Mouse (Mus musculus) intestine, embryonic 16.5 days (tissue): ENCODE measurements at regions not wholly inside any gene's neighbourhood (a gene's known extent, or its start where the extent isn't known, plus 50 kb on each side); places are given as distances from the start of the nearest gene placed in this dataset.

Experiments used
- ATAC-seq: fragments of 200-750 bp; cut with Nextera tagmentation; 2 replicates; pipeline ENCODE4 v1.8.0; 2017; ENCODE audit warnings: moderate TSS enrichment, moderate library complexity
- H3K27ac ChIP-seq: fragments of 300-500 bp; sonication (generic); 2 replicates; pipeline ENCODE4 v1.5.1; 2014; ENCODE audit warnings: mild to moderate bottlenecking, low read length
- H3K27me3 ChIP-seq: fragments of 300-500 bp; sonication (generic); replicated peaks from 2 replicates; pipeline ENCODE4 v1.6.1; 2014; ENCODE audit warnings: low read length, control low read depth, mixed read lengths; ENCODE audit not compliant: control insufficient read depth, insufficient read depth
- H3K36me3 ChIP-seq: fragments of 300-500 bp; sonication (generic); 2 replicates; pipeline ENCODE4 v1.6.1; 2014; ENCODE audit warnings: low read length, control low read depth; ENCODE audit not compliant: control insufficient read depth, insufficient read depth
- H3K4me1 ChIP-seq: fragments of 300-500 bp; sonication (generic); 2 replicates; pipeline ENCODE4 v1.6.1; 2014; ENCODE audit warnings: low read length, control low read depth, mixed read lengths; ENCODE audit not compliant: control insufficient read depth, insufficient read depth
- H3K4me2 ChIP-seq: fragments of 300-500 bp; sonication (generic); 2 replicates; pipeline ENCODE4 v1.6.1; 2014; ENCODE audit warnings: low read depth, low read length, control low read depth
- H3K4me3 ChIP-seq: fragments of 300-500 bp; sonication (generic); 2 replicates; pipeline ENCODE4 v1.5.1; 2014; ENCODE audit warnings: mild to moderate bottlenecking, low read length
- H3K9ac ChIP-seq: fragments of 300-500 bp; sonication (generic); 2 replicates; pipeline ENCODE4 v1.6.1; 2014; ENCODE audit warnings: low read depth, low read length
- H3K9me3 ChIP-seq: fragments of 300-500 bp; sonication (generic); 2 replicates; pipeline ENCODE4 v1.6.1; 2016; ENCODE audit warnings: low read length, control low read depth; ENCODE audit not compliant: control insufficient read depth
- WGBS: fragments of 180-500 bp; shearing (Covaris S2); extraction: QIAGEN DNeasy Blood & Tissue Kit; methylation state at CpG from one replicate; pipeline ENCODE4 v1.1.7; 2014; 5-methylcytosine and 5-hydroxymethylcytosine counted together

DNA sequence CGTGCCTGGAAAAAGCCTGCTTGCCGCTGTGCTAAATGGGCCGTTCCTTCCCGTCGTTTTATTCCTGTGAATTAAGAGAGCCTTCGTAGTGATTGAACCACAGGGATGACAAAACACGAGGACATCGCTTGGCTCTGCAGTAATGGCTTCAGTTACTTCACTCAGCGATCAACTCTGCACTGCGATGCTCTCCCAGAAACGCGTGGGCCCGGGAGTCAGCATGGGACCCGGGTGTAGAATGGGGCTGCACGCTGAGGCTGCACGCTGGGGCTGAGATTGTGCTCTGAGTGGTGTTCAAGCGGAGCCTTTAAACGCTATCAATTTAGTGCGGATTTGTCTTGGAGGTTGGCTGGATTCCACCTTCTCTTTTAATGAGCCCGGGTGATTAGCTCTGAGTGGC lies 237.1 kb downstream of the Gpat3 start:
- Histone ChIP-seq H3K27ac (no peak overlapping the region), H3K4me3 (no peak overlapping the region), H3K4me2 (no peak overlapping the region), H3K9ac (no peak overlapping the region), H3K27me3 (no peaks in the 10 kb centered on the region), H3K9me3 (no peaks in the 10 kb centered on the region), H3K36me3 (no peaks in the 10 kb centered on the region), H3K4me1 (no peaks in the 10 kb centered on the region)
- ATAC-seq: no peak
- WGBS: 81% methylated on average over 20 of the region's 20 CpGs

- H3K9me3 ChIP-seq: no peaks in the 10 kb centered on the region
- ATAC-seq: no peak
Observed at GRCm38 (mm10) chr5:101064308-101064707, 218.8 kb downstream of the Gpat3 start.

DNA sequence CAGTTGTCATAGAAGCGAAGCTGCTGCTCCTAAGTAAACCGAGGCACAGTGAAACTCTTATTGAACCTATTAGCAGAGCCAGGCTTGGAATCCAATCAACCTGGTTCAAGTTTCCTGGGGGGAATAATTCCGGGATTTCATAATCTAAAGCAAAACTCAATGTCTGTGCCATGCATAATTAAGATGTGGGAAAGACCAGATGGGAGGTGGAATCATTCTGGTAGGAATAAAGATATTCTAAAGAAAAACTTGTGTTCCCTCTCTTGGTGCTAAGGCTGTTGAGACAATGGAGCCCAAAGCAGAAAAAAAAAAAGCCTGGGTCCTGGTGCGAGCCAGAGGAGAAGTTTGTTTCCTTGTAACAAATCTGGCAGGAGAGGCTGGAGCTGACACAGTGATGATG lies 217.7 kb downstream of the Gpat3 start:
- no peak overlapping the region for H3K4me2 ChIP-seq
- H3K36me3 ChIP-seq: no peaks in the 10 kb centered on the region
- WGBS: 91% methylated on average over 4 of the region's 4 CpGs
- H3K27me3 ChIP-seq: no peaks in the 10 kb centered on the region
- no peak for ATAC-seq
- H3K9ac ChIP-seq: no peak overlapping the region
- H3K4me3 ChIP-seq: no peak overlapping the region
- H3K27ac ChIP-seq: no peak overlapping the region
- no peaks in the 10 kb centered on the region for H3K4me1 ChIP-seq
- no peaks in the 10 kb centered on the region for H3K9me3 ChIP-seq

More at GRCm38 (mm10) chr5:101064308-101064707, 218.8 kb downstream of the Gpat3 start:
- no peak overlapping the region for H3K27ac ChIP-seq
- no peaks in the 10 kb centered on the region for H3K36me3 ChIP-seq
- no peak overlapping the region for H3K9ac ChIP-seq
- H3K4me2 ChIP-seq: no peak overlapping the region
- no peaks in the 10 kb centered on the region for H3K27me3 ChIP-seq
- no peak overlapping the region for H3K4me3 ChIP-seq
- no peaks in the 10 kb centered on the region for H3K4me1 ChIP-seq
- 87% methylated on average over 3 of the region's 3 CpGs for WGBS

DNA sequence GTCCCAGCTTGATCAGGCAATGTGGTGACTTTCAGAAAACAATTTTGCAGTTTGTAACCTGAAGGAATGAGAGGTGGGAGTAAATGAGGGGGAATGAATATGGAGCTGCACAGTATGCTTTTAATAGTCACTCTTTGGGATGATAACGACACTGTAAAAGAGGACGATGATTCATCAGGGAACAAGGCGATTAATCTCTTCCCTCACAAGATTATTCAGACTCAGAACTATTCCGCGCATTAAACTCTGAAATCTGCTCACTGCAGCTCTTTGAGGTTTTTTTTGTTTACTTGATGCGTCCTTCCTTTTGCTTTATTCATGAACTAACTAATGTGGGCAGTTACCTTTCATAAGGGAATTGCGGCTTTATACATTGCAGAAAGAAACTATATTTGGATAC lies 206.1 kb downstream of the Gpat3 start:
- H3K4me3 ChIP-seq: no peak overlapping the region
- no peak for ATAC-seq
- WGBS: 86% methylated on average over 7 of the region's 7 CpGs

DNA sequence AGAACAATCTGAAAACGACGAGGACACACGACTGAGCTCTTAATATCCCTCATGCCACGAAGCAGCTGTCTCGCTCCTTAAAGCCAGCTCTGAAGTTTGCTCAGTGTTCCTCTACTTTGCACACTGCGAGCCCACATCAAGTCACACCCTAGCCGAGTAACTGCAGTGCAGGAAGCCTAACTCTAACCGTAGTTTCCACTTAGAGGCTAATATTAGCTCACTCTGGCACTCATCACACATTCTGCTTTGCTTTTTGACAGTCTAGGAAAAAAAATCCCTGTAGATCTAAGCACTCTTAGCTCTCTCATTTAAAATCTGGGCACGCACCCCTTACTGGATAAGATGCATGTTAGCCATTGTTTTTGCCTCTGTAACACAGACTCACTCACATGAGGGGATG lies 195.0 kb downstream of the Gpat3 start:
- H3K9ac ChIP-seq: no peak overlapping the region
- H3K4me3 ChIP-seq: no peak overlapping the region
- no peaks in the 10 kb centered on the region for H3K4me1 ChIP-seq
- H3K9me3 ChIP-seq: no peaks in the 10 kb centered on the region
- H3K27me3 ChIP-seq: no peaks in the 10 kb centered on the region
- ATAC-seq: no peak
- WGBS: 67% methylated on average over 9 of the region's 9 CpGs
- H3K36me3 ChIP-seq: no peaks in the 10 kb centered on the region
- no peak overlapping the region for H3K4me2 ChIP-seq
- H3K27ac ChIP-seq: no peak overlapping the region

More for the DNA sequence above, 206.1 kb downstream of the Gpat3 start:
- no peak overlapping the region for H3K9ac ChIP-seq
- no peaks in the 10 kb centered on the region for H3K27me3 ChIP-seq
- no peaks in the 10 kb centered on the region for H3K36me3 ChIP-seq
- no peak overlapping the region for H3K4me2 ChIP-seq
- no peaks in the 10 kb centered on the region for H3K4me1 ChIP-seq
- no peak overlapping the region for H3K27ac ChIP-seq
- no peaks in the 10 kb centered on the region for H3K9me3 ChIP-seq

- Histone ChIP-seq H3K4me2 (no peak overlapping the region), H3K27me3 (no peaks in the 10 kb centered on the region), H3K27ac (no peak overlapping the region), H3K4me3 (no peak overlapping the region), H3K4me1 (no peaks in the 10 kb centered on the region), H3K36me3 (no peaks in the 10 kb centered on the region), H3K9me3 (no peaks in the 10 kb centered on the region), H3K9ac (no peak overlapping the region)
- no peak for ATAC-seq
- WGBS: 53% methylated on average over 16 of the region's 16 CpGs
Observed at GRCm38 (mm10) chr5:101032968-101033367, 187.5 kb downstream of the Gpat3 start.

DNA sequence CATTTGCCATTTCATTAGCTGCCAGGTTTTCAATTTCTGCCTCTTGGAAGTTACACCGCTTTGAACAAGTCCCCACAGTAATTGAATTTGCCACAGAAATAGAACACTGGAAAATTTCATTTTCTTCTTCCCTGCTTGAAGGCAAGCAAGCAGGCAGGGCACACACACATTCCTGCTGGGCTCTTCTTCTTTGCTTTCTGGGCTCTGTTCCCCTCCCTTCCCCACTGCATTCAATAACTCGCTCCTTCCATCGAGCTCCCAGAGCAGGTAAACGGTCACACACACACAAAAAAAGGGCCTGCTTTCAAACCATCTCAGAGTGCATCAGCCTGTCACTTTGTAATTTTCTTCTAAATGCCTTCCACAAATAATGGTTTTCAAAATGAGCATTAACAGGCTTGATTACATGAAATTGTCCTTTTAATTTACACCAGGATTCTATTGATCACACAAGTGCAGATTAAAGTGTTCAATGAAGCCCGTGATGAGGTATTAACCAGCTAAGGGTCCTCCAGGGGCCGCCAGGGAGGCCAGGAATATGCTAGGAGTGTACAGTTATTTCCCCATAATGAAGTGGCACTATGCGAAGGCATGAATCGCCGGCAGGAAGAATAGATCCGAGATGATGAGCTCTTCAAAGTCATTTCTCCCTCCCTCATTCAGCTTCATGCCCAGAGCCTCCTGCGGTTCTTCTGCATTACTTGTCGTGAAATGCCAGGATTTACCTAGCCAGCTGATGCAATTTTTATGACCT lies 186.8 kb downstream of the Gpat3 start:
- Histone ChIP-seq H3K4me2 (no peak overlapping the region), H3K9ac (no peak overlapping the region), H3K27me3 (no peaks in the 10 kb centered on the region), H3K4me3 (no peak overlapping the region), H3K27ac (no peak overlapping the region), H3K4me1 (no peaks in the 10 kb centered on the region), H3K9me3 (no peaks in the 10 kb centered on the region), H3K36me3 (no peaks in the 10 kb centered on the region)
- WGBS: 68% methylated on average over 12 of the region's 12 CpGs
- ATAC-seq: no peak

- 77% methylated on average over 5 of the region's 5 CpGs for WGBS
- no peak overlapping the region for H3K4me3 ChIP-seq
Observed at GRCm38 (mm10) chr5:101024796-101025195, 179.3 kb downstream of the Gpat3 start.

DNA sequence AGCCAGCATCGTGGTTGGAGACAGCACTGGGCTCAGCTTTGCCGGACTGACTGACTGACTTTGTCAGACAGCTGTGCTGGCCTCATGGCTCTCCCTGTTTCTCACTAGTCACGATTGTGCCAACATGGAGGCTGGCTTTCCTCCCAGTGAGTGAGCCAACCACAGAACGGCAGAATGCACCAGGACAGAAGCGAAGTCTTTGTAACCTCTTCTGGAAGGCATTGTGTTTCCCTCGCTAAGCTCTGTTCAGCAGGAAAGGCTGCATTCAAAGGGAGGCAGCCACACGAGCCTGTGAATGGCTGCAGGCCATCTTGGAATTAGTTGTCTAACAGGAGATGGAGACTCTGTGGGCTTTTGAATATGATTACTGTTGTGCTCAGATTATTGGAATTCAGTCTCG lies 178.3 kb downstream of the Gpat3 start:
- WGBS: 76% methylated on average over 8 of the region's 8 CpGs
- no peak overlapping the region for H3K9ac ChIP-seq
- no peaks in the 10 kb centered on the region for H3K9me3 ChIP-seq
- H3K27me3 ChIP-seq: no peaks in the 10 kb centered on the region
- no peak overlapping the region for H3K27ac ChIP-seq
- no peak for ATAC-seq
- H3K4me3 ChIP-seq: no peak overlapping the region
- no peaks in the 10 kb centered on the region for H3K36me3 ChIP-seq
- no peak overlapping the region for H3K4me2 ChIP-seq
- no peaks in the 10 kb centered on the region for H3K4me1 ChIP-seq

More at GRCm38 (mm10) chr5:101024796-101025195, 179.3 kb downstream of the Gpat3 start:
- Histone ChIP-seq H3K27ac (no peak overlapping the region), H3K9me3 (no peaks in the 10 kb centered on the region), H3K4me1 (no peaks in the 10 kb centered on the region), H3K9ac (no peak overlapping the region), H3K27me3 (no peaks in the 10 kb centered on the region), H3K4me2 (no peak overlapping the region), H3K36me3 (no peaks in the 10 kb centered on the region)
- ATAC-seq: no peak

- no peak overlapping the region for H3K4me3 ChIP-seq
- ATAC-seq: no peak
- H3K9me3 ChIP-seq: no peaks in the 10 kb centered on the region
- H3K27me3 ChIP-seq: no peaks in the 10 kb centered on the region
- 13% methylated on average over 11 of the region's 11 CpGs for WGBS
- H3K4me2 ChIP-seq: no peak overlapping the region
- H3K27ac ChIP-seq: no peak overlapping the region
- no peaks in the 10 kb centered on the region for H3K36me3 ChIP-seq
- H3K4me1 ChIP-seq: no peaks in the 10 kb centered on the region
- no peak overlapping the region for H3K9ac ChIP-seq
Observed at GRCm38 (mm10) chr5:101020784-101021183, 175.3 kb downstream of the Gpat3 start.
